Mouse (Mus musculus) forebrain, embryonic 16.5 days (tissue): ENCODE data around the gene Eral1. TPM values are rescaled to one million over a fixed set of nuclear protein-coding genes. Genes with fewer than 3 reads are reported as not detected.

Experiments used
- ATAC-seq: fragments of 200-750 bp; cut with Nextera tagmentation; 2 replicates; pipeline ENCODE4 v1.8.0; 2017; ENCODE audit warnings: mild to moderate bottlenecking, moderate library complexity
- H3K27ac ChIP-seq: fragments of 300-500 bp; sonication (generic); 2 replicates; pipeline ENCODE4 v1.5.1; 2014; ENCODE audit warnings: low read length, control low read depth
- H3K27me3 ChIP-seq: fragments of 300-500 bp; sonication (generic); replicated peaks from 2 replicates; pipeline ENCODE4 v1.6.1; 2014; ENCODE audit warnings: low read length; ENCODE audit not compliant: control insufficient read depth, insufficient read depth
- H3K36me3 ChIP-seq: fragments of 300-500 bp; sonication (generic); 2 replicates; pipeline ENCODE4 v1.6.1; 2014; ENCODE audit not compliant: control insufficient read depth, insufficient read depth
- H3K4me1 ChIP-seq: fragments of 300-500 bp; sonication (generic); replicated peaks from 2 replicates; pipeline ENCODE4 v1.6.1; 2014; ENCODE audit warnings: low read length; ENCODE audit not compliant: control insufficient read depth, insufficient read depth
- H3K4me2 ChIP-seq: fragments of 300-500 bp; sonication (generic); 2 replicates; pipeline ENCODE4 v1.6.1; 2014; ENCODE audit warnings: mild to moderate bottlenecking, low read length, control low read depth
- H3K4me3 ChIP-seq: fragments of 300-500 bp; sonication (generic); replicated peaks from 2 replicates; pipeline ENCODE4 v1.5.1; 2014; ENCODE audit warnings: mild to moderate bottlenecking, low read length, control low read depth
- H3K9ac ChIP-seq: fragments of 300-500 bp; sonication (generic); replicated peaks from 2 replicates; pipeline ENCODE4 v1.6.1; 2014; ENCODE audit warnings: low read depth, low read length, control low read depth
- H3K9me3 ChIP-seq: fragments of 300-500 bp; sonication (generic); 2 replicates; pipeline ENCODE4 v1.6.1; 2016; ENCODE audit warnings: low read length; ENCODE audit not compliant: control insufficient read depth
- WGBS: fragments of 180-500 bp; shearing (Covaris S2); extraction: QIAGEN DNeasy Blood & Tissue Kit; methylation state at CpG from one replicate; pipeline ENCODE4 v1.1.7; 2014; 5-methylcytosine and 5-hydroxymethylcytosine counted together
- polyA plus RNA-seq: library from polyadenylated mRNA; unstranded; fragments of >200 nt; fragmentation: Nextera tagmentation; extraction: Ambion mirVana; gene quantifications from 2 replicates; pipeline ENCODE4 v1.2.1, GENCODE M21; 2015

Gene Eral1
- 34.2 and 34.3 TPM in 2 replicates for polyA plus RNA-seq

DNA sequence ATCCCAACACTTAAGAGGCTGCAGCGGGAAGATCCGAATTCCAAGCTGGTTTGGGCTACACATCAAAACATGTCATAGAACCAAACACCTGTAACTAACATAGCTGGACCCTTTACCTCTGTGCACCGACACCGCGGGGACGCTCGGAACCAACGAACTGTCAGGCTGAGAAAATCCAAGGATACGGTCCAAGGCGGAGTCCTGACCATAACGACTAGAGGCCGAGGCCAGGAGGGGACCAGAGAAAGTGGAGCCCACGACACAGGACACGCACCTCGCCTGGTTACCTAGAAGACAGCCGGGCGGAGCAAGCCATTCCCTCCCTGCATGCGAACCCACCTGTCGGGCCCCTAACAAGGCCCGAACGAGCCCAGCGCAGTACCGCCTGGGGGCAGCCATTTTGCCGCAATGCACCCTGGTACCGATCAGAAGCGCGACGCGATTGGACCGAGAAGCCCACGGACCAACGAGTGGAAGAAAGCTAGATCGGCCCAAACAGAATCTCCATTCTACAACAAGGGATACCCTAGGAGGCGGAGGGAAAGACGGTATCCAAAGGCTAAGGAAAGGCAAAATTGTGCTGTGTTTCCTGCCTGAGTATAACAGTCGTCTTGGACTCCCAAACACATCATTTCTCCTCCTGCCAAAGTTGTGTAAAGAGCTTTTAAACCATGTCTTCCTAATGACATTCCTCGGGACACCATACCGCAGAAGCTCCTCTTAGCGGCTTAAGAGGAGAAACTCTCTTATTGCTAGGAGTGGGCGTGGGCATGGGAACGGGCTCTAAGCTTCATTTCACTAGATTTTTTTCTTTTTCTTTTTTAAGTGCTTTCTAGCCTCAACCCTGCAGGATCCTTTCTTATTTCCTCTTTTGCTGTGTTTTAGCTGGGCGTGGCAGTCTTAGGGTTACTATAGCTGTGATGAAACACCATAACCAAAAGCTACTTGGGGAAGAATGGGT, at the start of gene Eral1:
Gene Eral1 (minus strand): TSS at position 423 of the 961 bp plus-strand sequence.
- Histone ChIP-seq H3K9me3 (no peaks in the 10 kb centered on the region), H3K36me3 (peaks cover 9% of the 10 kb centered on the region; the same call in 1 of the 2 replicates), H3K4me3 (peak within 1 kb of the TSS; percentile 55), H3K4me1 (peaks cover 15% of the 10 kb centered on the region), H3K4me2 (peak within 1 kb of the TSS; percentile 93), H3K27me3 (no peaks in the 10 kb centered on the region), H3K27ac (peak within 1 kb of the TSS; percentile 84), H3K9ac (peak within 1 kb of the TSS; percentile 65)
- 1% methylated on average over 42 of the region's 42 CpGs for WGBS
- peak; percentile 100 for ATAC-seq

DNA sequence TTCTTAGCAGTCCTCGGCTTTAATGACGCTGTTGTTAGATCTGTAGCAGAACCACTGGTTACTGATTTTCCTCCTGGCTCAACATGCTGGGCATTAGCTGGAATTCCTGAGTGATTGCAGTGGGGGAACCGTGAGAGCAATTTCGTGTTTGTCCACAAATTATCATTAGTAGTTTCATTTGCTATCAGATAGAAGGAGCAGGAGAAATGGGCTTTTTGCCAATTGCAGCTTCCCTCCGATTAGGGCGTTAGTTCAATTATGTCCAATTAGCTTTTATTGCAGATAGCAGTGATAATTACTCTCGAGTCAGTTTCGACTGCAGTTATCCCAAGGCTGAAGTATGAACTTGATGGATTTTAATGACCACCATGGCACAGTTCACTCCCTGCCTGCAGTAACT, 49.3 kb upstream of the Eral1 start:
- H3K36me3 ChIP-seq: no peaks in the 10 kb centered on the region
- no peak overlapping the region for H3K9ac ChIP-seq
- H3K9me3 ChIP-seq: no peaks in the 10 kb centered on the region
- 29% methylated on average over 8 of the region's 8 CpGs for WGBS
- H3K4me3 ChIP-seq: no peak overlapping the region
- no peak overlapping the region for H3K4me2 ChIP-seq
- H3K4me1 ChIP-seq: peaks cover 6% of the 10 kb centered on the region; the same call in 1 of the 2 replicates
- no peak overlapping the region for H3K27ac ChIP-seq
- no peaks in the 10 kb centered on the region for H3K27me3 ChIP-seq
- ATAC-seq: no peak

DNA sequence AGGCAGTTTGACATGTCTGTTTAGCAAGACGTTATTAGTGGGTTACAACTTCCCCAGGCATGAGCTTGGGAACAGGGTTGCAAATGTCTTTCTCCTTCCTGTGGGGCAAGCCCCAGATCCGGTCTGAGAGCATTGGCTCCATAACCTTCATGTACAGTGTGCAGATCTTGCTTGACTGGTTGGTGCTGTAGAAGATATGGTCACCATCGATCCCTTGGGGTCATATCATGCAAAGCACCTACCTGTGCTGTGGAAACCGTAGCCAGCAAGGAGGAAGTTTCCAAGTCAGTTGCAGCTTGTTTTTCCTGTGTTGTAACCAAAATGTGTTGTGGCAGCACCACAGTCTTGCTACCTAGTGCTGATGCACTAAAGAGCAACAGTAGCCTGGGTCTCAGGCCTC, 46.6 kb upstream of the Eral1 start:
- Histone ChIP-seq H3K4me2 (no peak overlapping the region), H3K27ac (no peak overlapping the region), H3K36me3 (no peaks in the 10 kb centered on the region), H3K9ac (no peak overlapping the region), H3K27me3 (no peaks in the 10 kb centered on the region), H3K4me1 (peaks cover 6% of the 10 kb centered on the region; the same call in 1 of the 2 replicates), H3K9me3 (no peaks in the 10 kb centered on the region), H3K4me3 (no peak overlapping the region)
- no peak for ATAC-seq
- 88% methylated on average over 4 of the region's 4 CpGs for WGBS

DNA sequence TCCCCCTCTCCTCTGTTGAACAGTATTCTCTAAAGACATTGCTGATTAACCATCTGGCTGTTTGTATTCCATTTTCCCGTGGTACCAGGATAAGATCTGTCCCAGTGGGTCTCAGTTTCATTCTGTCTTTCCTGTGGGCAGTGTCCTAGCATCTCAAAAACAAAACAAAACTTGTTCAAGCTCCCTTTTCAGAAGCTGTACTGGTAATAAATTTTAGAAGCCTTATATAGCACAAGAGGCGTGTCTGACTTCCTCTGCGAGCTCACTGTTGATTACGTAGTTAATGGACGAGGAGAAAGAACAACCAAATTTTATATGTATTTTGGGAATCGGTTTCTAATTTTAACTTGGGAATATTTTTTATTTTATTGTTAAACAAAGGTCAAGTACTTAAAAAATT, 45.5 kb upstream of the Eral1 start:
- Histone ChIP-seq H3K9me3 (no peaks in the 10 kb centered on the region), H3K4me2 (no peak overlapping the region), H3K36me3 (no peaks in the 10 kb centered on the region), H3K27me3 (no peaks in the 10 kb centered on the region), H3K9ac (no peak overlapping the region), H3K4me1 (peaks cover 6% of the 10 kb centered on the region; the same call in 1 of the 2 replicates), H3K27ac (no peak overlapping the region), H3K4me3 (no peak overlapping the region)
- 83% methylated on average over 6 of the region's 6 CpGs for WGBS
- no peak for ATAC-seq

DNA sequence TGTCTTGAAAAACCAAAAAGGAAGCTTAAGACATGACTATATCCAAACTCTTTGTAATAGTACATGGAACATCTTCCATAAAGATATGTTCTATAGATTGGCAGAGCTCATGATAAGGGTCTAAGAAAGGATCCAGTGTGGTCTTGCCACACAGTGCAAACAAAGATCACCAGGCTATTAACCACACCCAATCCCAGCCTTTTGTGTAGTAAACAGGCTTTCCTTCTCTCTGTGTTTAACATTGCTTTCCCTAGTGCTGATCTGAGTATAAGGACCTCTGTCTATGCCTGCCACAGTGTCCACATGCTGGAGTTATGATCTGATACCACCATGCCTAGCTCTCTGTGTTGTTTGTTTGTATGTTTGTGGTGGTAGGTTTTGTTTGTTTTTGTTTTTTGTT, 43.6 kb upstream of the Eral1 start:
- ATAC-seq: no peak
- H3K36me3 ChIP-seq: no peaks in the 10 kb centered on the region

DNA sequence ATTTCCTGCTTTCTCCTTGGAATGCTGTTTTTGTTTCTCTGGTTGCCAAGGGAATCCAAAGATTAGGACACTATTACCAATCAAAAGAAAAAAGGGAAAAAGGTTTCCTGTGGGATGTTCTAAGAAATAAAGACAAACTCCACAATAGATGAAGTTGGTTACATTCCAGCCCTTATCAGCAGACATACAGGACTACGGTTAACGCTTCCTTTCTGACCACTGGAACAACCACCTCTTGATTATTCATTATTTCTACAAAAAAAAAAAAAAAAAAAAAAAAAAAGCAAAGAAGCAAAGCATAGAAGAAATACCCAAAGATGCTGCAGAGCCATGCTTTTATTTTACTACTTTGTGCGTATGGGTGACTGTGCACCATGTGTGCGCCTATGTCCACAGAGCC, 42.6 kb upstream of the Eral1 start:
- H3K36me3 ChIP-seq: no peaks in the 10 kb centered on the region
- no peak for ATAC-seq
- H3K4me1 ChIP-seq: 0 out of 2 replicates have a peak, but pooled peaks cover 3% of the 10 kb centered on the region
- no peaks in the 10 kb centered on the region for H3K9me3 ChIP-seq
- no peaks in the 10 kb centered on the region for H3K27me3 ChIP-seq
- WGBS: 88% methylated on average over 4 of the region's 4 CpGs
- H3K4me2 ChIP-seq: no peak overlapping the region
- H3K27ac ChIP-seq: no peak overlapping the region
- H3K4me3 ChIP-seq: no peak overlapping the region
- H3K9ac ChIP-seq: no peak overlapping the region

More for the DNA sequence above, 43.6 kb upstream of the Eral1 start:
- no peak overlapping the region for H3K9ac ChIP-seq
- no peak overlapping the region for H3K4me2 ChIP-seq
- H3K4me1 ChIP-seq: no peaks in the 10 kb centered on the region
- H3K27me3 ChIP-seq: no peaks in the 10 kb centered on the region
- H3K9me3 ChIP-seq: no peaks in the 10 kb centered on the region
- H3K27ac ChIP-seq: no peak overlapping the region
- no peak overlapping the region for H3K4me3 ChIP-seq

DNA sequence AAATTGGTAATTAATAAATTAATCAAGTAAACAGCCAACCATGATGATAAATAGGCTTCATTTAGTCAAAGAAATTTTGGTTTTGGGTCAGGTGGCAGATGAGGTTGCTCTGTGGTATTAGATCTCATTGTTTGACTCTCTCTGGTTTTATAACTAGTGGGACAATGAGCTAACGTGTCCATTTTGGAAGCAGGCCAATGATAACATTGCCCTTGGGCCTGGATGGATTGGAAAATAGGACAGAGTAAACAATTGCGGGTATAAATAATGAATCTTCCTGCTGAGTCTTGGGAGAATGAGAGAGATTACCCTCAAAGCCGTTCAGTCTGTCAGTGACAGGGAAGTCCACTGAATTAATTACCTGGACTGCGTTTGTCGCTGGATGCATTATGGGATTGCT, 41.0 kb upstream of the Eral1 start:
- H3K9ac ChIP-seq: no peak overlapping the region
- H3K4me2 ChIP-seq: no peak overlapping the region
- 47% methylated on average over 5 of the region's 5 CpGs for WGBS
- H3K36me3 ChIP-seq: no peaks in the 10 kb centered on the region
- no peak overlapping the region for H3K4me3 ChIP-seq
- H3K9me3 ChIP-seq: no peaks in the 10 kb centered on the region
- peaks cover 9% of the 10 kb centered on the region for H3K4me1 ChIP-seq
- ATAC-seq: no peak
- no peak overlapping the region for H3K27ac ChIP-seq
- no peaks in the 10 kb centered on the region for H3K27me3 ChIP-seq

DNA sequence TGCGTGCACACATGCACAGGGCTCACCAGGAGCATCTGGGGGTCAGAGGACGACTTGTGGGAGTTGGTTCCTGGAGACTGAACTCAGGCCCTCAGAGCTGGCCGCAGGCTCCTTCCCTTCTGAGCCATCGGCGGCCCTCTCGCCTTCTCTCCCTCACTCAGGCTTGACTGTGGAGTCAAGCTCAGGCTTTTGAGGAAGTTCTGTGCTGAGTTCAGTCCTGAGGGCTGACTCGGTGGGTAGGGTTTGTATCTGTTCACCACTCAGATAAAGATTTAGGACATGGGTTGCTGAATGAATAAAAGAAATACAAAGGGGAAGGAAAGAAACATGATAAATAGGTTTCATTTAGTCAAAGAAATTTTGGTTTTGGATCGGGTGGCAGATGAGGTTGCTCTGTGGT, 39.7 kb upstream of the Eral1 start:
- Histone ChIP-seq H3K27ac (no peak overlapping the region), H3K36me3 (no peaks in the 10 kb centered on the region), H3K9ac (no peak overlapping the region), H3K4me2 (no peak overlapping the region), H3K4me1 (peaks cover 15% of the 10 kb centered on the region), H3K4me3 (no peak overlapping the region), H3K27me3 (no peaks in the 10 kb centered on the region), H3K9me3 (no peaks in the 10 kb centered on the region)
- 86% methylated on average over 8 of the region's 8 CpGs for WGBS
- no peak for ATAC-seq

DNA sequence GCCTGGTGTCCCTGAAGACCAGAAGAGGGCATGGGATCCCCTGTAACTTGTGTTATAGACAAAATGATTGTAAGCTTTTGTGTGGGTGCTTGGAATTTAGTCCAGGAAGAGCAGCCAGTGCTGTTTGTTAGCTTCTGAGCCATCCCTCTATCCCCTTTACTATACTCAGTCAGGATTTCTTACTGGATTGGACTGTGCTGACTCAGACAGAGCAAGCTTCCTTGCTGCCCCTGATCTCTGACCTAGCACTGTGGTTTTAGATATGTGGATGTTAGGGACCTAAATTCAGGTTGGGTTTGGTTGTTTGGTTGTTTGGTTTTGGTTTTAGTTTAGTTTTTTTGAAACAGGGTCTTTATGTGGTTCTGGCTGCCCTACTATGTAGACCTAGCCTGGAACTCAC, 38.3 kb upstream of the Eral1 start:
- no peaks in the 10 kb centered on the region for H3K27me3 ChIP-seq
- H3K9me3 ChIP-seq: no peaks in the 10 kb centered on the region
- H3K9ac ChIP-seq: no peak overlapping the region
- H3K4me1 ChIP-seq: peaks cover 29% of the 10 kb centered on the region
- no peak for ATAC-seq
- no peak overlapping the region for H3K4me2 ChIP-seq
- no peaks in the 10 kb centered on the region for H3K36me3 ChIP-seq
- H3K4me3 ChIP-seq: no peak overlapping the region
- no peak overlapping the region for H3K27ac ChIP-seq
